Mouse (Mus musculus) spleen, adult 12 weeks (tissue): Measurements from ENCODE around the gene Hmbs.
"Not testable (repeated sequence)": the region's sequence is repeated elsewhere in the genome, so short reads cannot be mapped to it uniquely, and the experiment has no call there.

Experiments
- DNase-seq: peaks from one replicate; pipeline ENCODE4 v3.0.0; 2022; ENCODE audit warnings: low spot score

Gene Hmbs

DNA sequence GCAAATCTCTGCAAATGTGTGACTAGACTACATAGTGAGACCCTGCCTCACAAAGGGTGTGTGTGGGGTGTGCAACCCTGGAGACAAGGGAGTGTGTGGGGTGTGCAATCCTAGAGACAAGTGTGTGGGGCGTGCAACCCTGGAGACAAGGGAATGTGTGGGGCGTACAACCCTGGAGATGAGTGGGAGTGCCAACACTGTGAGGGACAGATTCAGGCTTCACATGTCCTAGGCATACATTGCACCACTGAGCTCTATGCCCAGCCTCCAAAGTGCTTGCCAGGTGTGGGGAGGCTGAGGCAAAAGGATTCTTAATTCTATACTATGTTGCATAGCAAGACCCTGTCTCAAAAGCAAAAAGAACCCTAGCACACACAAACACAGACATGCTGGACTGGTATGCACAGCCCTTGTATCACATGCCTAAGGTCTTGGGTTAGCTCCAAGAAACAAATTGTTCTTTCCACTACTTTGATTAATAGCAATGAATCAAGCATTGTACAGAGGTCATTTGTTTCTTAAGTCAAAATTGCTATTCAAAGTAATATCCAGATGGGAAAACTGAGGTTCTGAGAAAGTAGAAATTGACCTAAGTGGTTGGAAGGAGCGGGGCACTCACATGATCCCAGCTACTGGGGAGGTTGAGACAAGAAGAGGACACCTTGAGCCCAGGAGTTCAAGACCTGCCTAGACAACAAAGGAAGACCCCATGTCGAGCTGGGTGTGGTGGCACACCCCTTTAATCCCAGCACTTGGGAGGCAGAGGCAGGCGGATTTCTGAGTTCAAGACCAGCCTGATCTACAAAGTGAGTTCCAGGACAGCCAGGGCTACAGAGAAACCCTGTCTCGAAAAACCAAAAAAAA is 1.8 kb upstream of the Hmbs start:
- DNase-seq, result no peak

DNA sequence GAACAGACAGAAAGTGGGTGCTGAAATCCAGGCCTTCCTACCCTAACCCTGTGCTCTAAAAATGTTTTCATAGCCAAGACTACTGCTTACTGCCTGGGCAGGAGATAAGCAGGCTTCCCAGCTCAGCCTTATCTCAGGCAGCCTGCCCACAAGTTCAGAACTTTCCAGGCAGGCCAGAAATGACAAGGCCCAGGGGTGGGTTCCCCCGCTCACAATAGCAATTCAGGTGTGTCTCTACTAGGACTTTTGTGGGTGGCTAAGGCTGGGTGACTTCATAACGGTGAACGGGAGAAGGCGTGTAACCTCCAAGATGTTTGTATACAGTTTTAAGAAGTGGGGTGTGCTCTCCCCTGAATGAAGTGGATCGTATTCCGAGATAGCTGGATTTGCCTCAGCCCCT is 738 bp downstream of the Hmbs start:
- peak; percentile 71 for DNase-seq

- no peak for DNase-seq
Observed at GRCm38 (mm10) chr9:44342605-44343004, 1.4 kb downstream of the Hmbs start.

- DNase-seq, result peak; percentile 77
Observed at GRCm38 (mm10) chr9:44342173-44342572, 1.9 kb downstream of the Hmbs start.

DNA sequence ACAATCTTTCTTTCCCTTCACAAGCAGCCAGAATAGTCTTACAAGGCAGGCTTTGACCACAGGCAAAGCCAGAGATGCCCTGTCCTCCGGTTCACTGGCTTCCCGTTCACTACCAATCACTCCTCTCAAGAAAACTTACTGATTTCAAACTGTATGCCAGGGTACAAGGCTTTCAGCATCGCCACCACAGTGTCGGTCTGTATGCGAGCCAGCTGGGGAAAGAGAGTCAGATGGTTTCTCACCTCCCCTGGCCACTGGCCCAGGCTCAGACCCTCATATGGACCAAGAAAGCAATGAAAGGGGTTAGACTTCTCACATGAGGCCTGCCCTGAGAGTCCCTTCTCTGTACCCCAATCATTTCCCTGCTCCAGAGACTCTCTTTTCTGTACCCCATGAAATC is 2.5 kb downstream of the Hmbs start:
- DNase-seq, result no peak

- no peak for DNase-seq
Observed at GRCm38 (mm10) chr9:44338574-44338973, 5.5 kb downstream of the Hmbs start.

DNA sequence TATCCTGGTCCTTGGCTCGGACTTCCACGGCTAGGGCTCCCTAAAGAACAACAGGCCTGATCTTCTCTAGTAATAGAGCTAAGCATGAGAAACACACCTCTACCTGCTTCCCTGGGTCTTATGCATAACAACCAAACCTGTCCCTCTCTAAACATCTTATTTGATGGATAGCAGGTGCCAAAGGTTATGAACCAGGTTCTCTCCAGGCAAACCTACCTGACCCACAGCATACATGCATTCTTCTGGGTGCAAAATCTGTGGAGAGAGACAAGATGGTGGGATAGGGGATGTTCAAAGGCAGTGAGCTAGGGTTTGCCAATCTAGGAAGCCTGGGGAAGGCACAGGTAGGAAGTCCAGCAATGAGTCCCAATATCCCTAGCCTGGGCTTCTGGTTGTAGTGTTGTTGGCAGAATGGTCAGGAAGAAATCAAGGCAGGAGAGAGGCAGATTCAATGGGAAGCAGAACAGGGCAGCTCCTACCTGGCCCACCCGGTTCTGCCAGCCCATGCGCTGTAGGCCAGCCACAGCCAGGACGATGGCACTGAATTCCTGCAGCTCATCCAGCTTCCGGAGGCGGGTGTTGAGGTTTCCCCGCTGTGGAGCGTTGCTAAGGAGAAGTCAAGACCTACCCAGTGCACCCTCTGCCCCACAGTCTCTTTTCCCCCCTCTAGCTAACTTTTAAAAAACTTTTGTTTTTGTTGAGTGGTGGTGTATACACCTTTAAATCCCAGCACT is 6.4 kb downstream of the Hmbs start:
- no peak for DNase-seq

DNA sequence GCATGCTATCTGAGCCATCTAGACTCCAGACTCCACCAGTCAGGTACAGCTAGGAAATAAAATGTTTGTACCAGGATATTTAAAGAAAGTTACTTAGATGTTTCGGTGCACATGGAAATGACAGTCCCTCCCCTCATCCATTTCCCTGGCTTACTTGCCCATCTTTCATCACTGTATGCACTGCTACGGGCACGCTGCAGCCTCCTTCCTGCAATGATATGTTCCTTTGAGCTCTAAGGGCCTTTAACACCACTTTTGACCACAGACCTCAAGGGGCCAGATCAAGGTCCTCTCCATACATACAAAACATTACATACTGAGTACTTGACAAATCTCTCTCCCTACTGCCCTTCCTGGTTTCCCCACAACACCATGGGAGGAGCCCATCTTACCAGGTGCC is 7.1 kb downstream of the Hmbs start:
- no peak for DNase-seq

DNA sequence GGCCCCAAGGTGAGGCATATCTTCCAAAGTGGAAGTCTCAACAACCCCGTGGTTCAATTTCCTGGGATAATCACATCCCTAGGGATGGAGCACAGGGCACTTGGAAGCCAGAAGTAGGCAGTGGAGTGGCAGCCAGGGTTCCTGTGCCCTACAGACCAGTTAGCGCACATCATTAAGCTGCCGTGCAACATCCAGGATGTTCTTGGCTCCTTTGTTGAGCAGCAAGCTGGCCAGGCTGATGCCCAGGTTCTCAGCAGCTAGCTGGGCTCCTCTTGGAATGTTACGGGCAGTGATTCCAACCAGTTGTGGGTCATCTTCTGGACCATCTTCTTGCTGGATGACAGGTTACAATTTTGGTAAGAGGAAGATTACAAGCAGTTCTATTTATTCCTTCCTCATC is 7.5 kb downstream of the Hmbs start:
- not testable (repeated sequence) for DNase-seq

- DNase-seq, result no peak
Observed at GRCm38 (mm10) chr9:44336093-44336406, 8.0 kb downstream of the Hmbs start.

- peak; percentile 66 for DNase-seq
Observed at GRCm38 (mm10) chr9:44335331-44336092, 8.5 kb downstream of the Hmbs start.

GRCm38 (mm10) chr9:44334396-44335330 is 9.4 kb downstream of the Hmbs start, which contains the start of gene H2afx:
Gene H2afx (plus strand): TSS chr9:44334694.
- peak; percentile 96 for DNase-seq

DNA sequence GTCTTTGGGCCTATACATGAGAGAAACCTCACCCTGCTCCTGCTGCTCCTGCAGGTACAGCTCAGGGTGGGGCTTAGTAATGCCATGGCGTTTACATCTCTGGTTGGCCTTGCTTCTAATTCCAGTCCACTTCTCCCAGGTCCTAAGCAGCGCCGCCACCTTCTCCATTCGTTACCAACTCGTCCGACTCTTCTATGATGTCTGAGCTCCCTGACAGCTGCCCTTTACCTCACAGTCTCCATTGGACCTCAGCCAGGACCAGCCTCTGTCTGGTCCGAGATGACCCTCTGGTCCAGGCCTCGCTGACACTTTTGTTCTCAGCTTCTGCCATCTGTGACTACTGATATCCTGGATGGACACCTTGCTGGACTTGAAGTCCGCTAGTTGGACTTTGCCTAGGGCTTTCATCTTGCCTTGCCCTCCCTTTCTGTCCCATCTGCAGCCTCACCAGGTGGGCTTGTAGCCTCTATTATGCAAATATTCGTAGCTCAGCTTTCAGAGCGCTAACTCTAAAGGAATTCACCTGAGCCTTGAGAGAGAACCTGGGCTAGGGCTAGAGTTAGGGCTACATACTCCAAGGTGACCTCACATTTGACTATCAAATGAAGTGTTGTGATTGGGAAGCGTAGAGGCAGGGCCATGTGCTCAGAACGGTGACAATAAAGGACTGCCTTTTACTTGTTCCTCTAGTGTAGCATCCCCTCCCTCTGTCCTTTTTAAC is 10.9 kb downstream of the Hmbs start:
- no peak for DNase-seq

DNA sequence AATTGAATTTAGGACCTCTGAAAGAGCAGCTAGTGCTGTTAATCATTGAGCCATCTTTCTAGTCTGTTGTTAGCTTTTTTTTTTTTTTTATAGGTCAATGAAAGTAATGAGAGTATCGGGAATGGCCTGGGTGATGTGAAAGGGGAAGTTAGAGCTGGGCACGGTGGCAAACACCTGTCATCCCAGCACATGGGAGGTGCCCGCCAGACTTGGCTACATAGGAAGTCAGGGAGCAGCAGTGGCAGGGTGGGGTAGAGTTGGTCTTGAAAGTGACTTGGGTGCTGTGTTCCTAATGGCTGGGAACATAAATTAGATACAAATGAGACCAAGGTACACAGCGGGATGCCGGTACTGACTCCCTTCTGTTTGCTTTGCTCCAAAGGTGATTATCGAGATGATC is 13.3 kb downstream of the Hmbs start:
- no peak for DNase-seq

GRCm38 (mm10) chr9:44327926-44328325 is 16.1 kb downstream of the Hmbs start:
- DNase-seq, result no peak

DNA sequence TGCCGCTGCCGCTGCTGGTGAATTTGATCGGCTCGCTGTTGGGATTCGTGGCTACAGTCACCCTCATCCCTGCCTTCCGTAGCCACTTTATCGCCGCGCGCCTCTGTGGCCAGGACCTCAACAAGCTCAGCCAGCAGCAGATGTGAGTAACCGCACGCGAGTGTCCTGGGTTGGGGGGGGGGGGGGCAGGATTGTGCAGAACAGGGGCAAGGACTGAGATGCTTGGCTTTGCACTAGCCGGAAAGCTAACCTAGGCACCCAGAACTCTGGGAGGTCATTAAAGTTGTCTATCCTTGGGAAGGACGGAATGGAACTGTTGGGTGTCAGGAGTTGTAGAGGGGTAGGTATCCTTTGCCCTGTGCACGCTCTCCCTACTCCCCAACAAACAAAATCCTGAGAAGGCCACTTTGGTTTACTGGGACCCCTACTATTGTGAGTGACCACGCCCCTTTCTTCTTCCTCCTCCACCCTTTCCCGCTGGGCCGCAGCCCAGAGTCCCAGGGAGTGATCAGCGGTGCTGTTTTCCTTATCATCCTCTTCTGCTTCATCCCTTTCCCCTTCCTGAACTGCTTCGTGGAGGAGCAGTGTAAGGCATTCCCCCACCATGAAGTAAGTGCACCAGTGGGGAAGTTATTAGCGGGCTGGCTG is 16.8 kb downstream of the Hmbs start:
- DNase-seq, result no peak

GRCm38 (mm10) chr9:44326371-44327063 is 17.5 kb downstream of the Hmbs start:
- peak; percentile 62 for DNase-seq

DNA sequence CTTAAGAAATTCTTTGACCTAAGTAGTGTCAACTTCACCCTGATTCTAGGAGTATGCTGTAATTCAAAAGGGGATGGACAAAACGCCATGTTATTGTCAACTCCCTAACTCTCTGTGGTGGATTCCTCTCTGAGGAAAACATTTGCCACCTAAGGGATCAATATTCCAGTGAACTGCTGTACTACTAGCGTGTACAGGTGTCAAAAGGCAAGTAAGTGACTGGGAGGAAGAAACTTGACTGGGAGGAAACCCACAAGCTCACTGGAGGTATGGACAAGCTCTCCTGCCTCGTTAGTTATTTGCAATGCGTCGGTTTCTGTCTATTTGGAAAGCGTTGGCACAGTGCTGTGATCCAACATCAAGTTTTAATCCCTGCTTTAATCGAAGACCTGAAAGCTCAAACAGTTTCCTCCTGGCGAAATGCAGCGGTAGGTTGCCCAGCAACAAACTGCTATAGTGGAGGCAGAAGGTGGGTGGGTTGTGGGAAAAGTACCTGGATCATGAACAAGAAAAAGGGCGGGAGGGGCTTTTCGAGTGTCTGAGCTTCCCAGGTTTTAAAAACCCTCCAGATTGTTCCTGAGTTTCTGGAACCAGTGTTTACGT is 18.2 kb downstream of the Hmbs start, which contains the start of gene Dpagt1:
Gene Dpagt1 (plus strand): TSS at position 252 of the 603 bp plus-strand sequence.
- DNase-seq, result no peak
